Mouse (Mus musculus) neural tube, embryonic 13.5 days (tissue): ENCODE measurements at regions not wholly inside any gene's neighbourhood (a gene's known extent, or its start where the extent isn't known, plus 50 kb on each side); places are given as distances from the start of the nearest gene placed in this dataset.

Experiments used
- ATAC-seq: fragments of 200-750 bp; cut with Nextera tagmentation; 2 replicates; pipeline ENCODE4 v1.8.0; 2017; ENCODE audit warnings: low read depth, mild to moderate bottlenecking, moderate TSS enrichment, moderate library complexity
- H3K27ac ChIP-seq: fragments of 300-500 bp; sonication (generic); replicated peaks from 2 replicates; pipeline ENCODE4 v1.5.1; 2015; ENCODE audit warnings: moderate library complexity, mild to moderate bottlenecking, inconsistent platforms
- H3K27me3 ChIP-seq: fragments of 300-500 bp; sonication (generic); 2 replicates; pipeline ENCODE4 v1.6.1; 2015; ENCODE audit warnings: mild to moderate bottlenecking, inconsistent platforms
- H3K36me3 ChIP-seq: fragments of 300-500 bp; sonication (generic); 2 replicates; pipeline ENCODE4 v1.6.1; 2015; ENCODE audit warnings: mild to moderate bottlenecking, inconsistent platforms
- H3K4me1 ChIP-seq: fragments of 300-500 bp; sonication (generic); replicated peaks from 2 replicates; pipeline ENCODE4 v1.6.1; 2015; ENCODE audit warnings: inconsistent platforms
- H3K4me2 ChIP-seq: fragments of 300-500 bp; sonication (generic); 2 replicates; pipeline ENCODE4 v1.6.1; 2015; ENCODE audit warnings: inconsistent platforms, mild to moderate bottlenecking, moderate library complexity
- H3K4me3 ChIP-seq: fragments of 300-500 bp; sonication (generic); 2 replicates; pipeline ENCODE4 v1.5.1; 2015; ENCODE audit warnings: mild to moderate bottlenecking, inconsistent platforms
- H3K9ac ChIP-seq: fragments of 300-500 bp; sonication (generic); 2 replicates; pipeline ENCODE4 v1.6.1; 2015; ENCODE audit warnings: moderate library complexity, mild to moderate bottlenecking, inconsistent platforms
- H3K9me3 ChIP-seq: fragments of 300-500 bp; sonication (generic); 2 replicates; pipeline ENCODE4 v1.6.1; 2016; ENCODE audit warnings: inconsistent platforms
- WGBS: fragments of 180-500 bp; shearing (Covaris S2); methylation state at CpG from one replicate; pipeline ENCODE4 v1.1.7; 2015; 5-methylcytosine and 5-hydroxymethylcytosine counted together

- Histone ChIP-seq H3K36me3 (no peaks in the 10 kb centered on the region), H3K9ac (no peak overlapping the region), H3K4me2 (no peak overlapping the region), H3K4me3 (no peak overlapping the region), H3K9me3 (peaks cover 6% of the 10 kb centered on the region; the same call in 1 of the 2 replicates), H3K27me3 (no peaks in the 10 kb centered on the region), H3K4me1 (no peaks in the 10 kb centered on the region), H3K27ac (no peak overlapping the region)
- ATAC-seq: no peak
- 83% methylated on average over 1 of the region's 1 CpGs for WGBS
Measured at GRCm38 (mm10) chr10:44796205-44796604, 267.9 kb upstream of the Prdm1 start.

DNA sequence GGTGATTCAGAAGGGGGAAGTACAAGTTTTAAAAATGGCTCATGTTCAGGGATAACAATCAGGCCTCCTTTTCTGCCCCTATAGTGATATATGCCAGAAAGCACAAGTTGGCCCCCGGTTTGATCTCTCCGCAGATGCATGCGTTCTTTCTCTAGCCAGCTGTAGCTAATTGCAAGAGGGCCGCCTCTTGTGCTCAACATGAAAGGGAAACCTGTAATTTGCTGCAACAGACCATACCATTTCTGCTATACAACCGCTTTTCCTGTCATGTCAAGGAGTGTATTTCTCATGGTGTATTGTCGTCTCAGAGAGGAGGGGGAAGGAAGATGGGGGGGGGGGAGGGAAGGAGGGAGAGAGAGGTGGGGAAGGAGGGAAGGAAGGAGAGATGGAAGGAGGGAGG, 257.1 kb upstream of the Prdm1 start:
- Histone ChIP-seq H3K9ac (no peak overlapping the region), H3K27me3 (no peaks in the 10 kb centered on the region), H3K36me3 (no peaks in the 10 kb centered on the region), H3K9me3 (no peaks in the 10 kb centered on the region), H3K27ac (no peak overlapping the region), H3K4me3 (no peak overlapping the region), H3K4me1 (no peaks in the 10 kb centered on the region), H3K4me2 (no peak overlapping the region)
- 27% methylated on average over 6 of the region's 6 CpGs for WGBS
- no peak for ATAC-seq

DNA sequence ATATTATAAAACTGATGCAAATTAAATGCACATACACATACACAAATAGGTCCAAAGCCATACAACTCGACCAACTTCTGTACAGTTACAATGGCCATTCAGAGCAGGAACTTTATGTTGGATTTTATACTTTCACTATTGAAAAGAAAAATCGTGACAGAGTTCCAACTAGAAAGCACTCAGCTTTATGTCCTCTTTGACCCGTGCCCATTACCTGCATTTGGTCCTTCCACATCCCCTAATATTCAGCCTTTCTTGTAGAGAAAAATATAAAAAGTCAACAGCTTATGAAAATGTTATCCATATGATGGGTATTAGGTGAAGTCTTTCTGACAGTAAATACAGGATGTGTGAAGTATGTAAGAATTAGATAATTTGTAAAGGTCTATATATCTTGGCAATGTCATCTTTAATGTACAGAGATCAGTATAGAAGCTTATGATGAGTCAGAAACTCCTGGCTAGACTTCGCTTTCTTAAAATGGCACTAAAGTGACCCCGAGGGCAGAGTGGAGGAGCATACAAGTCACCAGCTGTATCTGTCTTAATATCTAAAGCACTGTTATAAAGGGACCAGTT, 252.2 kb upstream of the Prdm1 start:
- Histone ChIP-seq H3K27ac (no peak overlapping the region), H3K4me1 (no peaks in the 10 kb centered on the region), H3K36me3 (no peaks in the 10 kb centered on the region), H3K27me3 (no peaks in the 10 kb centered on the region), H3K4me3 (no peak overlapping the region), H3K4me2 (no peak overlapping the region), H3K9ac (no peak overlapping the region), H3K9me3 (no peaks in the 10 kb centered on the region)
- ATAC-seq: no peak
- 82% methylated on average over 5 of the region's 5 CpGs for WGBS

- no peak for ATAC-seq
- Histone ChIP-seq H3K4me2 (no peak overlapping the region), H3K27ac (no peak overlapping the region), H3K4me3 (no peak overlapping the region), H3K9me3 (no peaks in the 10 kb centered on the region), H3K9ac (no peak overlapping the region), H3K4me1 (no peaks in the 10 kb centered on the region), H3K27me3 (no peaks in the 10 kb centered on the region), H3K36me3 (no peaks in the 10 kb centered on the region)
- WGBS: 74% methylated on average over 8 of the region's 8 CpGs
Measured at GRCm38 (mm10) chr10:44779568-44780207, 251.4 kb upstream of the Prdm1 start.

DNA sequence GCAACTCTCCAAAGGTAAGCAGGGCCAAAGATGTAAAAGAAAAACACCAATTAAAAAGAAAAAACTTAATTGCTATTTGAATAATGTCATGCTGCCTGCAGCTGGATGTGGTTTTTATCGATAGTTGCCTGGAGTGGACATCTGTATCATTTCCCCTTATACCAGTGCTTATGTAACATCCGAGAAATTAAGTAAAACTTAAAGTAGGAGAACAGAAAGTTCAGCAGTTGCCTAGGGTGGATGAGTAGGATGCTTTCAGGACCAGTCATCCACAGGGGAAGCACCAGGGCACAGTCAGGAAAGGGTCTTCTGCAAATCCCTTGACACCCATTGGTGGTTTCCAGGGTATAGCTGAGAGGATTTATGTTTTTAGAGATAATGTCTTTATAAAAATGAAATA, 248.9 kb upstream of the Prdm1 start:
- no peak overlapping the region for H3K27ac ChIP-seq
- no peak overlapping the region for H3K4me3 ChIP-seq
- no peaks in the 10 kb centered on the region for H3K9me3 ChIP-seq
- H3K4me2 ChIP-seq: no peak overlapping the region
- 94% methylated on average over 2 of the region's 2 CpGs for WGBS
- H3K9ac ChIP-seq: no peak overlapping the region
- H3K4me1 ChIP-seq: no peaks in the 10 kb centered on the region
- no peak for ATAC-seq
- no peaks in the 10 kb centered on the region for H3K36me3 ChIP-seq
- H3K27me3 ChIP-seq: no peaks in the 10 kb centered on the region

DNA sequence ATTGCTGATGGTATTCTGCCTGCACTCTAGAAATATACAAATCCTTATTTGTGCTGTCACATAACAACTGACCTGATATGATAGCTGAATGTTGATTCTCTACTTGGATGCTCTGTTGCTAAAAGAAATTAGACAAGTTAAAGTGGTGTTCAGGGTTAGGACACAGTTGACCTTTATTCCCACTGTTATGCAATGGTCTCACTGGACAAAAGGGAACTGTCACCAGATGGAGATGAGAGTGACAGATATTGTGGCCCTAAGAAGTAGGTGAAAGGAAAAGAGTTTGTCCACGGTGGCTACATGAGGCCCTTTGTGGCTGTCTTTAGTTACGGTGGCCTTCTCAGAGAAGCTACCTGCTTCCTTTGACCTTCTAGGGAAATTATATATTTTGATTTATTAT, 247.9 kb upstream of the Prdm1 start:
- Histone ChIP-seq H3K36me3 (no peaks in the 10 kb centered on the region), H3K4me1 (no peaks in the 10 kb centered on the region), H3K9ac (no peak overlapping the region), H3K4me3 (no peak overlapping the region), H3K4me2 (no peak overlapping the region), H3K27me3 (no peaks in the 10 kb centered on the region), H3K27ac (no peak overlapping the region), H3K9me3 (no peaks in the 10 kb centered on the region)
- ATAC-seq: no peak
- 41% methylated on average over 2 of the region's 2 CpGs for WGBS

- ATAC-seq: no peak
- Histone ChIP-seq H3K4me3 (no peak overlapping the region), H3K4me2 (no peak overlapping the region), H3K9ac (no peak overlapping the region), H3K27me3 (no peaks in the 10 kb centered on the region), H3K4me1 (no peaks in the 10 kb centered on the region), H3K36me3 (no peaks in the 10 kb centered on the region), H3K27ac (no peak overlapping the region), H3K9me3 (no peaks in the 10 kb centered on the region)
- 85% methylated on average over 3 of the region's 3 CpGs for WGBS
Measured at GRCm38 (mm10) chr10:44765527-44765926, 237.2 kb upstream of the Prdm1 start.

GRCm38 (mm10) chr10:44763102-44763501, 234.8 kb upstream of the Prdm1 start:
- H3K36me3 ChIP-seq: no peaks in the 10 kb centered on the region
- no peak overlapping the region for H3K4me2 ChIP-seq
- no peaks in the 10 kb centered on the region for H3K4me1 ChIP-seq
- no peak overlapping the region for H3K27ac ChIP-seq
- 34% methylated on average over 3 of the region's 3 CpGs for WGBS
- H3K9me3 ChIP-seq: no peaks in the 10 kb centered on the region
- H3K9ac ChIP-seq: no peak overlapping the region
- ATAC-seq: no peak
- no peaks in the 10 kb centered on the region for H3K27me3 ChIP-seq
- no peak overlapping the region for H3K4me3 ChIP-seq

DNA sequence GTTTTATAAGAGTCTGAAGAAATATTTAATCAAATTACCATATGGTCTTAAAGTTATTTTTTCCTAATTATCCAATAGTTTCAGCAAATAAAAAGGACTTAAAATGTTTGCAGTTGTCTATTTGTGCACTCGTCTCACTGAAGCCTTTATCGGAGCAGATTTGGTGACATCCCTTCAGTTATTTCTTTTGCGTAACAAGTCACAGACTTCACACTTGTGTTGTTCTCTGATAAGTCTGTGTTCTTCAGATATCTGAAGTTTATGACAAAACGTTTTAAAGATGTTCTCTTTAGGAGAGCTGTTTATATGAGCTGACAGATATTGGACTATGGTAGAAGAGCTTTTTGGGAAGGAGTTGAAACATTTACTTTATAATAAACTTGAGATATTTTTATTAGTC, 233.8 kb upstream of the Prdm1 start:
- H3K27ac ChIP-seq: no peak overlapping the region
- H3K36me3 ChIP-seq: no peaks in the 10 kb centered on the region
- no peaks in the 10 kb centered on the region for H3K4me1 ChIP-seq
- no peaks in the 10 kb centered on the region for H3K9me3 ChIP-seq
- no peaks in the 10 kb centered on the region for H3K27me3 ChIP-seq
- H3K4me2 ChIP-seq: no peak overlapping the region
- ATAC-seq: no peak
- 83% methylated on average over 4 of the region's 4 CpGs for WGBS
- no peak overlapping the region for H3K4me3 ChIP-seq
- no peak overlapping the region for H3K9ac ChIP-seq

DNA sequence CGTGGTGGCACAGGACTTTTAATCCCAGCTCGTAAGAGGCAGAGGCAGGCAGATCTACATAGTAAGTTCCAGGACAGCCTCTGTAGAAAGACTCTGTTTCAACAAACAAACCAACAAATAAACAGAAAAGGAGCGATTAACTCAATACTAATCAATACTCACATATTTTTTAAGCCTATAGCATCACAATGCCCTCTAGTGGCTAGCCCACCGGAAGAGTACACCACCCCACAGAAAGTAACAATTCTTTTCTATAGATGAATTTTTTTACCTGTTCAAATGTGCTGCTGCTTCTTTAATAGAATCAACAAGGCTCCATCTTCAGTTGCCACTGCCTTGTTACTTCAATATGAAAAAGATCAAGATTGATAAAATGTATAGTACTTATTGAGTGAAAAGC, 233.0 kb upstream of the Prdm1 start:
- H3K36me3 ChIP-seq: no peaks in the 10 kb centered on the region
- no peaks in the 10 kb centered on the region for H3K9me3 ChIP-seq
- no peaks in the 10 kb centered on the region for H3K27me3 ChIP-seq
- no peak overlapping the region for H3K27ac ChIP-seq
- no peaks in the 10 kb centered on the region for H3K4me1 ChIP-seq
- no peak for ATAC-seq
- H3K4me2 ChIP-seq: no peak overlapping the region
- no peak overlapping the region for H3K4me3 ChIP-seq
- WGBS: 74% methylated on average over 4 of the region's 4 CpGs
- no peak overlapping the region for H3K9ac ChIP-seq

- no peaks in the 10 kb centered on the region for H3K27me3 ChIP-seq
- no peak overlapping the region for H3K9ac ChIP-seq
- H3K4me3 ChIP-seq: no peak overlapping the region
- no peak overlapping the region for H3K27ac ChIP-seq
- no peak overlapping the region for H3K4me2 ChIP-seq
- H3K4me1 ChIP-seq: peaks cover 20% of the 10 kb centered on the region; the same call in 1 of the 2 replicates
- ATAC-seq: peak; percentile 53; the same call in 1 of the 2 replicates
- H3K36me3 ChIP-seq: no peaks in the 10 kb centered on the region
- H3K9me3 ChIP-seq: no peaks in the 10 kb centered on the region
- WGBS: 35% methylated on average over 6 of the region's 6 CpGs
Measured at GRCm38 (mm10) chr10:44755355-44755957, 227.2 kb upstream of the Prdm1 start.

DNA sequence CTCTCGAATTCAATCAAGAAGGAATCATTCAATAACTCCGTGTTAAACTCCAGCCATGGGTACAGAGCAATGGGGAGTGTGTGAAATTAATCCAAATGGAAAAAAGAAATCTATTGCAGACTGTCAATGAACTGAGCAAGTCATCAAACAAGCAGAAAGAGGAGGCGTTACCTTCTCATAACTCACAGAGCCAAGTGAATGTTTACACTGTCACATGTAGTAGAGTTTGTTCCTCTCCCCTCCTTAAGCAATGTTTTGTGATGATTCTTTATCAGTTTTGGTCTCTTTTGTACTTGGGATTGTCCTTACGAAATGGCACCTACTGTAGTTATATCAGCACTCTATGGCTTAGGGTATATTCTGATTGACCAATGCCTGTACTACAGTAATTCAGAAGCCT, 226.6 kb upstream of the Prdm1 start:
- Histone ChIP-seq H3K4me2 (no peak overlapping the region), H3K27ac (no peak overlapping the region), H3K9me3 (no peaks in the 10 kb centered on the region), H3K4me3 (no peak overlapping the region), H3K27me3 (no peaks in the 10 kb centered on the region), H3K4me1 (peaks cover 20% of the 10 kb centered on the region; the same call in 1 of the 2 replicates), H3K36me3 (no peaks in the 10 kb centered on the region), H3K9ac (no peak overlapping the region)
- ATAC-seq: no peak
- 65% methylated on average over 4 of the region's 4 CpGs for WGBS
